Mouse (Mus musculus) R1 (cell line): Measurements from ENCODE around the gene Gm20388.
A peak's percentile ranks its signal among the peaks of the same experiment; 100 is the strongest.

Experiments
- DNase-seq: peaks from one replicate; pipeline ENCODE4 v3.0.0-alpha.2; 2018; ENCODE audit warnings: low read depth, low spot score

Gm20388 gene

GRCm38 (mm10) chr8:120504251-120505081, 593.8 kb downstream of the Gm20388 start:
- no peak for DNase-seq

DNA sequence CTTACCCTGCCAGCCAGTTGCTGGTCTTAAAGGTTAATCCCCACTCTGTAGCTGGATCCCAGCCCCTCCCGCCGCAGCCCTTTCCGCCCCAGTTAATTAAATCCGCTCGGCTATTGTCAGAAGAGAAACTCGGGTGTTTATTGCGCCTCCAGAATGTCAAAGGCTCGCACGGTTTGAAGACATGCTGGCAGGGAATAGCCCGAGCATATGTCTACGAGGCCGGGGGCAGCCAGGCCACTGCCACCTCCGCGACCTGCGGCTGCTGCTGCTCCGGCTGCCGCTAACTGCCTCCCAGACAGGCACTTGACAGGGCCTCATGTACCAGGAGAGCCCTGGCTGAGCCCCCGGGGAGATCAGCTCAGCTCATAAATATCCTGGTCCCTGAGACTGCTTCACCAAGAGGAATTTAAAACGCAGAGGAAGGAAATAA, 594.5 kb downstream of the Gm20388 start:
- DNase-seq: peak; percentile 60

- DNase-seq: no peak
These were observed 595.1 kb downstream of the Gm20388 start for GRCm38 (mm10) chr8:120505619-120506310.

GRCm38 (mm10) chr8:120506562-120506961, 595.9 kb downstream of the Gm20388 start:
- DNase-seq: no peak

DNA sequence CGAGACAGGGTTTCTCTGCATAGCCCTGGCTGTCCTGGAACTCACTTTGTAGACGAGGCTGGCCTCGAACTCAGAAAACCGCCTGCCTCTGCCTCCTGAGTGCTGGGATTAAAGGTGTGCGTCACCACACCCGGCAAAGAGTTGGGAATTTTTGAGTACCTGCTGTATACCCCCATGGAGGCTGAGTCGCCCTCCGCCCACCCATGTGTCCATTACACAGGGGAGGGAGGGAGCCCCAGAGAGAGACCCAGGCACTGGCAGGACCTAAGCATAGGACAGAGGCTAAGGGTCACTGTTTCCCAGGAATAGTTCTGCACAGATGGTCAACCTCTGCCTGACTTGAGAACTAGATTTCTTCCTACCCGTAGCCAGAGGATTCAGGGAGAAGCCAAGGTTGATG, 596.6 kb downstream of the Gm20388 start:
- DNase-seq: no peak

DNA sequence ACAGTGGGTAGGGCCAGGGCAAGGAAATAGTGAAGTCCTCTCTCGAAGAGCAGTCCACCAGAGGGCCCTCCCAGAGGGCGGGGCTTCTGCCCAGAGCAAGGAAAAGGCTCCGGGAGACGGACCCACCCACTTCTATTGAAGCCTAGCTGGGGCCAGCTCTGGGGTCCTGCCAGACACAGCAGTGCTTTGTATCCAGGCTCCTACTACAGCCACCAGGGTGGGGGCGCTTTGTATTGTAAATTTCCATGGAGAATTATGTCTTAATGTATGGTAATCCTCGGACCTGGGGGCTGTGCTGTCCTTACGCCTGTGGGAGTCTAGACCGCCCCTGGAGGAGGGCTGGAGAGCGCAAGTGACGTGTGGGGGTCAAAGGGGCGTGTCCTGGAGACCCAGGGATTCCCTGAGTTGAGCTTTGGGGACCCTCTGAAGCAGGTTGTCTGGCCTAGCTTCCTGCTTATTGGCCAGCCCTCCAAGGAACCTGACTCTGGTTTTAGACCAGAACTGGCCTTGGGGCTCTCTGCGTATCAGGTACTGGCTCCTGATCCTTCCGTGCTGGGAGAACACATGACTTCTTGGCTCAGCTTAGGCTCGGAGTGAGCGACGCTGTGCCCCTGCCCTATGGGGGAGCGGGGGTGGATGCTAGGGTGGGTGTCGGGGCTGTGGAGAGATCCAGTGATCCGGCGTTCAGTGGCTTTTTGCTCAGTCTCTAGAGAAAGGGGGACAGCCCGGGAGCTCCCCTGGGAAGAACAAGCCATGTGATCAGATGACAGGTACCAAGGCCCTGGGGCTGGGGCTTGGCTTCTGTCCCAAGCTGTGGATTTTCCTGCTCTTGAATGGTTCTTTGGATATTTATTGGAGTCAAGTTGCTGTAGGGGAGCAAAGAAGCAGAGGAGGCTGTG, 598.7 kb downstream of the Gm20388 start:
- peak; percentile 98 for DNase-seq

GRCm38 (mm10) chr8:120510035-120510416, 599.4 kb downstream of the Gm20388 start:
- DNase-seq: peak; percentile 88

DNA sequence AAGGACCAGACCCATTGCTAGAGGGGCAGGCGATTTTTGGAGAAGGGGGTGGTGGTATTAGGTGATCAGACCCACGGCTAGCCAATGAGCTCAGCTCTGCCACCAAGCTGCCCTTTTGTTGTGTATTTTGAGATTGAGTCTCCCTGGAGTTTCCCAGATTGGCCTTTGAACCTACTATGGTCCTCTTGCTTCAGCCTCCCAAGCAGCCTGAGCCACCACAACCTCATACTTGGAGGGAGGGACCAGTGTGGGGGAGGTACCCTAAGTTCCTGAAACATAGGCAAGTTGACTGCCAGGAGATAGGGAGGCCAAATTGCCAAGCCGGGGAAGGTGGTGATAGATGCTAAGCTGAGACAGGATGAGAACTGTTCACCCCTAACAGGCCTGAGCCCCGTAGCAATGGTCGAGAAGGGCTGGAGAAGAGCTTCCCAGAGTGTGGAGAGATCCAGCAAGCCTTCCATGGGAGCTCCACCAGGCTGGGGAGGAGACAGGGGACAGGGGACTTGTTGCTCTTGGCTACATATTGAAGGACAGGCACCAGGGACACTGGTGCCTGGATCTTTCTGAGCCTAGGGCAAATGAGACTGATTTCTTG, 600.3 kb downstream of the Gm20388 start:
- DNase-seq: peak; percentile 53

DNA sequence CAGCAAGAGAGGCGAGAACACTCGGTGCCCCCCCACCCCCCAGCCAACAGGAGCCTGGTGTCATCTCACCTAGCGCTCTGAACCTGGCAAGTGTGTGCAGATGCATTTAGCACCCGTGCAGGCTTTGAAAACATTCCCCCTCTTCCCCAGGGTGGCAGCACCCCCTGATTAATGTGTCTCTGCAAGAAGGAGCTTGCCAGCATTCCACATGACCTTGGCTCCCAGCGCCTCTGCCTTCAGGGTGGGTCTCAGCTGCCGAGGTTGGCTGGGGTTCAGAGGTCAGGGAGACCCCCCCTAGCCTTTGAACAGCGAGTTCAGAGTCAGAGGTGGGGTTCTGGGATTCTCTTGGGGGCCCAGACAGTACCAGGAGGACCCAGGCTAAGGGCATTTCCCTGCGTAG, 601.1 kb downstream of the Gm20388 start:
- no peak for DNase-seq

DNA sequence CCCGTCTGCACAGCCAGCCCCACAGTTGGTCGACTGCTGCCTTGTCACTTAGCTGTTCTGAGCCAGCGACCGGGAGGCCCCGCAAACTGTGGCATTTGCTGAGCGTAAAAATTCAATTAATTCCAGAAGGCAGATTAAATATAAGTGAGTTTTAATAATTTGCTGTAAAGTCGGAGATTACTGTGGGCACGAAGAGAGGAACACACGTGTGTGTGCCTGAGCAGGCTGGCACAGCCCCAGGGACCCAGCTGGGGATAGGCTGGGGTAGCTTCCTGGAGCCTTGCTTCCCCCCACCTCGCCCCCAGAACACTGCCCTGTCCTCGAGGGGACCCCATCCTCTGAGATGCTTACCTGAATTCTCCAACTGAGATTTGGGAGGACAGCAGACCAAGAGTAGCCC, 601.7 kb downstream of the Gm20388 start:
- DNase-seq: no peak

- peak; percentile 77 for DNase-seq
These were observed 602.5 kb downstream of the Gm20388 start for GRCm38 (mm10) chr8:120513145-120513544.

GRCm38 (mm10) chr8:120513638-120514461, 603.2 kb downstream of the Gm20388 start:
- DNase-seq: peak; percentile 39

DNA sequence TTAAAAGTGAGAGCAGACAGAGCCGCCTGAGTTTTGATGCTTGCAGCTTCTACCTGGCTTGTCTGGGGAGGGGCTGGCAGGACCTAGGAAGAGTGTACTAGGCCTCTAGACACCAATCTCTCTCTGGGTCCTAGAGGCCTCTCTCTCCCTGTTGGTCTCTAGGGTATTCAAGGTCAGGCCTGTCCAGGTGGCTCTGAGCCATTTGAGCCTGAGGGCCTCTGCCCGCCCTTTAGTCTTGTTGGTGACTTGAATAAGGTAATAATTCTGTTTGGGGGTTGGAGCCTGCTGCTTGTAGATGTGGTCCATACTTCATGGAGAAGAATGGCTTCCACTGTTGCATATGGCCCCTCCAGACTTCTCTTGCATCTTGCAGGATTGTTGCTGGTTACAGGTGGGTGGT, 604.6 kb downstream of the Gm20388 start:
- DNase-seq: no peak

GRCm38 (mm10) chr8:120515650-120516049, 605.0 kb downstream of the Gm20388 start:
- DNase-seq: no peak

GRCm38 (mm10) chr8:120516182-120516755, 605.6 kb downstream of the Gm20388 start:
- DNase-seq: peak; percentile 49

GRCm38 (mm10) chr8:120517666-120518410, 607.2 kb downstream of the Gm20388 start:
- no peak for DNase-seq

DNA sequence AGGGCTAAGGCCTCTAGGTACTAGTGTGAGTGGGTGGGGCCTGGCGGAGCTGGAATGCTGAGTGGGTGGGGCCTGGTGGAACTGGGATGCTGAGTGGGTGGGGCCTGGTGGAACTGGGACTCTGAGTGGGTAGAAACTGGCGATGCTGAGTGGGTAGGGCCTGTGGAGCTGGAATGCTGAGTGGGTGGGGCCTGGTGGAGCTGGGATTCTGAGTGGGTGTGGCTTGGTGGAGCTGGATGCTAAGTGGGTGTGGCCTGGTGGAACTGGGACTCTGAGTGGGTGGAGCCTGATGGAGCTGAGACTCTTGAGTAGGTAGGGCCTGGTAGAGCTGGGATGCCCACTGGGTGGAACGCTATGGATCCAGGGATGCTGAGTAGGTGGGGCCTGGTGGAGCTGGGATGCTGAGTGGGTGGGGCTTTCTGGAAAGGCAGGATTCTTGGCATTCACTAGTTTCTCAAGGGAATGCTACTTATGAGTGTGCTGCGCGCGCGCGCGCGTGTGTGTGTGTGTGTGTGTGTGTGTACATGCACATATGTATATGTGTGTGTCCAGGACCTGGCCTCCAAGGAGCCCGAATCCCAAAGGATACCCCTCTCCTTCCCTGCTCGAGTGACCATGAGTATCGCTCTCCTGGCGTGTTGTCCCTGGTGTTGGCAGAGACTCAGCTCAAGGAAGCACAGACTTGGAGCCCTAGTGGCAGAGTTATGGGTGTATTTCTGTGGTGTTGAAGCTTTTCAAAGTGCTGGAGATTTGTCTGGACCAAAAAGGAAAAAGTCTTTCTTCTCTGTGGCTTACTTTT, 608.3 kb downstream of the Gm20388 start:
- peak; percentile 100 for DNase-seq

DNA sequence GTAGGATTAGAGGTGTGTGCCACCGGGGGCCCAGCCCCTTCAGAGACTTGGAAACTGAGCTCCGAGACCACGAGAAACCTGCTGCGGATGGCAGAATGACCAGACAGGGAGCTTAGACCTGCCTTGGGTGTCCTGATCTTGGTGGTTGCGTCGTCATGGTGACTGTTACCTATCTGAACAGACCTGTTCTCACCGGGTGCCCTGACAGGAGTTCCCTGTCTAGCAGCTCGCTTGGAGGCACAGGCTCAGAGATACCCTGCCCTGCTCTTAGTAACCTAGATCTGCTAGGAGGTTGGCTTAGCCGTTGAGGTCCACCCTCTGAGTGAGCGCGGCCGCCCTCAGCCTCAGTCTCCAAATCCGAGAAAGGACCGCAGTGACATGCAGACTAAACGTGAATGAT, 609.6 kb downstream of the Gm20388 start:
- peak; percentile 43 for DNase-seq
